Mouse (Mus musculus): ENCODE results near the gene Gm20379.

Gene Gm20379

GRCm38 (mm10) chr13:92305680-92306079 lies at the start of gene Gm20379:
Gene Gm20379 (plus strand): TSS chr13:92305980.
- DNase-seq (ENCODE audit: low spot score in 2 of 2), result no peak

- DNase-seq (ENCODE audit: low spot score in 2 of 2), result no peak
These were observed 44.5 kb upstream of the Gm20379 start for GRCm38 (mm10) chr13:92261329-92261728.

GRCm38 (mm10) chr13:92263566-92263965 lies 42.2 kb upstream of the Gm20379 start:
- DNase-seq (ENCODE audit: low spot score in 2 of 2), result no peak

GRCm38 (mm10) chr13:92267076-92267475 lies 38.7 kb upstream of the Gm20379 start:
- no peak for DNase-seq (ENCODE audit: low spot score in 2 of 2)

GRCm38 (mm10) chr13:92274274-92275198 lies 31.2 kb upstream of the Gm20379 start:
- peak; percentile 83 to 84 for DNase-seq (ENCODE audit: low spot score in 2 of 2)

- no peak for DNase-seq (ENCODE audit: low spot score in 2 of 2)
These were observed 30.5 kb upstream of the Gm20379 start for GRCm38 (mm10) chr13:92275292-92275691.

GRCm38 (mm10) chr13:92277027-92277426 lies 28.8 kb upstream of the Gm20379 start:
- DNase-seq (ENCODE audit: low spot score in 2 of 2), result no peak

GRCm38 (mm10) chr13:92291605-92292004 lies 14.2 kb upstream of the Gm20379 start:
- no peak for DNase-seq (ENCODE audit: low spot score in 2 of 2)

- no peak for DNase-seq (ENCODE audit: low spot score in 2 of 2)
These were observed 11.9 kb upstream of the Gm20379 start for GRCm38 (mm10) chr13:92293883-92294282.

- no peak for DNase-seq (ENCODE audit: low spot score in 2 of 2)
These were observed 9.3 kb upstream of the Gm20379 start for GRCm38 (mm10) chr13:92296490-92296889.

GRCm38 (mm10) chr13:92297021-92297420 lies 8.8 kb upstream of the Gm20379 start:
- DNase-seq (ENCODE audit: low spot score in 2 of 2), result no peak

- DNase-seq (ENCODE audit: low spot score in 2 of 2), result no peak
These were observed 6.3 kb upstream of the Gm20379 start for GRCm38 (mm10) chr13:92299522-92299921.

GRCm38 (mm10) chr13:92301754-92302153 lies 4.0 kb upstream of the Gm20379 start:
- no peak for DNase-seq (ENCODE audit: low spot score in 2 of 2)

- DNase-seq (ENCODE audit: low spot score in 2 of 2), result no peak
These were observed 3.3 kb upstream of the Gm20379 start for GRCm38 (mm10) chr13:92302466-92302865.

GRCm38 (mm10) chr13:92303062-92303948 lies 2.5 kb upstream of the Gm20379 start:
- DNase-seq (ENCODE audit: low spot score in 2 of 2), result no peak

- DNase-seq (ENCODE audit: low spot score in 2 of 2), result no peak
These were observed 1.5 kb upstream of the Gm20379 start for GRCm38 (mm10) chr13:92304291-92304690.

- DNase-seq (ENCODE audit: low spot score in 2 of 2), result peak in 1 of 2 experiments; percentile 52
These were observed 8.8 kb downstream of the Gm20379 start for GRCm38 (mm10) chr13:92314613-92315012.

- DNase-seq (ENCODE audit: low spot score in 2 of 2), result no peak
These were observed 15.0 kb downstream of the Gm20379 start for GRCm38 (mm10) chr13:92320770-92321169.

- no peak for DNase-seq (ENCODE audit: low spot score in 2 of 2)
These were observed 20.2 kb downstream of the Gm20379 start for GRCm38 (mm10) chr13:92326030-92326429.

- no peak for DNase-seq (ENCODE audit: low spot score in 2 of 2)
These were observed 22.2 kb downstream of the Gm20379 start for GRCm38 (mm10) chr13:92328000-92328399.

- DNase-seq (ENCODE audit: low spot score in 2 of 2), result no peak
These were observed 24.8 kb downstream of the Gm20379 start for GRCm38 (mm10) chr13:92330621-92331020.

- no peak for DNase-seq (ENCODE audit: low spot score in 2 of 2)
These were observed 26.5 kb downstream of the Gm20379 start for GRCm38 (mm10) chr13:92332103-92332879.

Measured in right cerebral cortex, postnatal 10 days (tissue).